Mouse (Mus musculus): ENCODE measurements at regions not wholly inside any gene's neighbourhood (a gene's known extent, or its start where the extent isn't known, plus 50 kb on each side); places are given as distances from the start of the nearest gene placed in this dataset.

GRCm38 (mm10) chr7:69513966-69514365, 764.9 kb upstream of the Arrdc4 start:
- TF ChIP-seq CTCF (IDR thresholded peaks at IDR 0.05; ENCODE audit: insufficient read depth, low read length) (no peak), POLR2A (IDR thresholded peaks at IDR 0.05; ENCODE audit: borderline replicate concordance, extremely low read depth, low read depth, low read length) (no peak)

Measured in lung, adult 2 months (tissue).